Mouse (Mus musculus): ENCODE measurements around the gene Snx27.

The Snx27 gene

GRCm38 (mm10) chr3:94582456-94582891 is at the start of gene Snx27:
TSS of gene Snx27 (minus strand) at chr3:94582716.
- peak; percentile 95 for DNase-seq (ENCODE audit: low spot score)

DNA sequence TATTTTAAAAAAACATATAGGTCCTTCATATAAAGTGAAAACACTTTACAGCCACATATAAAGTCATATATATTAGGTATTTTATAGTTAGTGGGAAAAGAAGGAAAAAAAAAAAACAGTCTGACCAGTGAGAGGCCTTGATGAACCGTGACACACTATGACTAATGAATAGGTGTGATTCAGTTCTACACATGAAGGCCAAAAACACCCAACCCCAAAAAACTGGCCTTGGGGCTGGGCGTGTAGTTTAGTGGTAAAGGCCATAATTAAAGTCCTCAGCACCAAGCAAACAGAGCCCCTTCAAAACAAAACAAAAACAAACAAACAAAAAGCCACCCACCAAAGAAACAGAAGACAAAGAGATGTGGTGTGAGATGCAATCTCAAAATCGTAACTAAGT is 47.4 kb upstream of the Snx27 start:
- DNase-seq (ENCODE audit: low spot score) = no peak

DNA sequence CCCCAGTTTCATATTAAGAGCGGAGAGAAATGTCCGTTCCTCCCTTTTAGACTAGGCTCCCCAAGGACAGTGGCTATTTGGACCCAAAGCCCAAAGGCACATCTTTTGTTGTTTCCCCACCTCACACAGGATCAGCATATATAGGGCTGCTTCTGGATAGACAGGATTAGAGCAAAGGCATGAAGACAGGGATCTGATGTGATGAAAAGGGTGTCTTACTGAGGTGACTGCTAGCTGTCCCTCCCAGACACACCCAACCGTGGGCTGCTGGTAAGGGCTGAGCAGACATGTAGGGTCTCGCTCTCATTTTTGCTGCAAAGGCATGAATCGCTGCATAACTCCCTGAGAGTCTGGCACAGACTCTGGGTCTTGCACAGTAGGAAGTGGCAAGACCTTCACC is 46.2 kb upstream of the Snx27 start:
- no peak for DNase-seq (ENCODE audit: low spot score)

- DNase-seq (ENCODE audit: low spot score) = no peak
These were observed 41.8 kb upstream of the Snx27 start for GRCm38 (mm10) chr3:94624281-94624680.

GRCm38 (mm10) chr3:94622550-94622949 is 40.0 kb upstream of the Snx27 start:
- DNase-seq (ENCODE audit: low spot score) = no peak

- no peak for DNase-seq (ENCODE audit: low spot score)
These were observed 39.4 kb upstream of the Snx27 start for GRCm38 (mm10) chr3:94621740-94622507.

DNA sequence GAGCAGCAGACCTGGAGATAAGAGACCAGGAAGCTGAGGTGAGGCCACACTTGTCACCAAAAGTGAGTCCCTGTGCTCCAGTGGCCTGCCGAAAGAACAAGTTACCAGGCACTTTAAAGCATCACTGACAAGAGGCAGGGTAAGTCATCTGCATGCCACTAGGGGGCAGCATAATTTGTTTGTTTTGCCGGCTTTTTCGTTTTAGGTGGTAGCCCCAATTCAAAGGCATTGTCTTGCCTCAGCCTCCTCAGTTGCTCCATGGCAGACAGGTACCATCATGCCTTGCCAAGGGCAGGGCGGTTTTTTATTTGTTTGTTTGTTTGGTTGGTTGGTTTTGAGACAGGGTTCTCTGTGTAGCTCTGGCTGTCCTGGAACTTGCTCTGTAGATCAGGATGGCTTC is 34.2 kb upstream of the Snx27 start:
- peak; percentile 19 for DNase-seq (ENCODE audit: low spot score)

DNA sequence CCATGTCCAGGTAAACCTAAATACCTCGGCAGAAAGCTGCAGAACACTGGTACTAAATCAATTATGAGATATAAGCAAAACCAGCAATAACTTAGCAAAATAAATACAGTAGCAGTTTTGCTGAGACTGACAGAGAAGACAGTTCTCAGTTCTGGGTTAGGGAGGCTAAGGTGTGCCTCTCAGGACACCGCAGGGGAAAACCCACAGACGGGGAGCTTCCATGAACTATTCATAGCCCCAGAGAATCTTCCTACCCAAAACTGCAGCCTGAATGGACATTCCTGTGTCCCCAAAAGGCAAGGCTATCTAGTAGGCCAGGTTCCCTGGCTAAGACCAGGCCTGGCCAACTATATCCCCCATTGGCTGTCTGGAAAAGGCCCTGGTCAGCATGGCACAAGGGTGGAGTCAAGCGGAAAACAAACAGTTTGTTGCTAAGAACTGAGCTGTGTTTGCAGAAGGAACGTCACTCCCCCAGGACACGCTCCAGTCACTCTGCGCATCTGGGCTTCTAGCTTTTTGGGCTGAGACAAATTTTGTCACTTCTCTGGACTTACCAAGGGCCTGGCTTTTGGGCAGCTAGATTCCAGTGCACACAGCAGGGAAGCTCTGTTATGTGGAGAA is 30.9 kb upstream of the Snx27 start:
- DNase-seq (ENCODE audit: low spot score) = no peak

- DNase-seq (ENCODE audit: low spot score) = no peak
These were observed 29.8 kb upstream of the Snx27 start for GRCm38 (mm10) chr3:94612274-94612673.

GRCm38 (mm10) chr3:94611834-94612233 is 29.3 kb upstream of the Snx27 start:
- peak; percentile 40 for DNase-seq (ENCODE audit: low spot score)

GRCm38 (mm10) chr3:94611343-94611742 is 28.8 kb upstream of the Snx27 start:
- peak; percentile 38 for DNase-seq (ENCODE audit: low spot score)

- DNase-seq (ENCODE audit: low spot score) = peak; percentile 64
These were observed 28.1 kb upstream of the Snx27 start for GRCm38 (mm10) chr3:94610581-94610980.

GRCm38 (mm10) chr3:94609621-94610020 is 27.1 kb upstream of the Snx27 start:
- DNase-seq (ENCODE audit: low spot score) = no peak

DNA sequence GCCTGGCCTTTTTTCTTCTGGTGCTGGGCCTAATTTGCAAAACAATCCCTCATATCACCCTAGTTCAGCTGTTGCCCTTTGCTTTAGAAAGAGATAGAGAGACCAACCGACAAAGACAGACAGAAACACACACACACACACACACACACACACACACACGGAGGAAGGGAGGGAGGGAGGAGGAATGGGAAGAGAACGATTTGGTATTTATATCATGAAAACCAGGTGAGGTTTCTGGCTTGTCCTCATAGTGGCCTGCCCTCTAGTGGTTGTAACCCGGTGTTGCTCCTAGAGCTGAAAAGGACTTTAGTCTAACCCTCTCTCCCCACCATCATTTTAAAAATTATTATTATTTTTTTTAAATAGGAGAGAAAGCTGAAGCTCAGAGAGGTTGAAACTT is 19.4 kb upstream of the Snx27 start:
- DNase-seq (ENCODE audit: low spot score) = peak; percentile 64

DNA sequence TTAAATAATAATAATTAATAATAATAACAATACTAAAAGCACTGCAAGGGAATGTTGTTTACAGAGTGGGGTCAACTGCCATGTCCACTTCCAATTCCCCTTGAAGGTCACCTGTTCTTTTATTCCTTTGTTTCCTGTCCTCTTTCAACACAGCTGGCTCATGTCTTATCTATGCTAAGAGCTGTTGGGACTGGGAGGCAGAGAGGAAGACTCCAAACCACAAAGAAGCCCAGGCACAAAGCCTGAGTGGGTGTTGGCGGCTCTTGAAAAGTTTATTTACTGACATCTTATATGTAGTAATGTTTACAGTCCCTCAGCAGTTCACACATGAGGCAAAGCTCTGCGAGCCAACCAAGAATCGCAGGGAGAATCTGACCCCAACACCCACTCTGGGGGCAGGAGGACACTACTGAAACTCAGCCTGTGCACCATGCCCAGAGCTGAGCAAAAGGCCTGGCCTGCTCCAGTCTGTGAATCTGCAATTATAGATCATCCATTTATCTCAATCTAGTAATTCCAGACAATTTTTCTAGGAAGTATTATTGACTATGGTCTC is 14.8 kb upstream of the Snx27 start:
- DNase-seq (ENCODE audit: low spot score) = no peak

- no peak for DNase-seq (ENCODE audit: low spot score)
These were observed 13.4 kb upstream of the Snx27 start for GRCm38 (mm10) chr3:94595871-94596287.

- no peak for DNase-seq (ENCODE audit: low spot score)
These were observed 8.6 kb upstream of the Snx27 start for GRCm38 (mm10) chr3:94591066-94591465.

- no peak for DNase-seq (ENCODE audit: low spot score)
These were observed 5.4 kb upstream of the Snx27 start for GRCm38 (mm10) chr3:94587962-94588361.

- DNase-seq (ENCODE audit: low spot score) = no peak
These were observed 428 bp upstream of the Snx27 start for GRCm38 (mm10) chr3:94582944-94583343.

- DNase-seq (ENCODE audit: low spot score) = no peak
These were observed 592 bp downstream of the Snx27 start for GRCm38 (mm10) chr3:94581793-94582455.

- no peak for DNase-seq (ENCODE audit: low spot score)
These were observed 1.3 kb downstream of the Snx27 start for GRCm38 (mm10) chr3:94581138-94581780.

DNA sequence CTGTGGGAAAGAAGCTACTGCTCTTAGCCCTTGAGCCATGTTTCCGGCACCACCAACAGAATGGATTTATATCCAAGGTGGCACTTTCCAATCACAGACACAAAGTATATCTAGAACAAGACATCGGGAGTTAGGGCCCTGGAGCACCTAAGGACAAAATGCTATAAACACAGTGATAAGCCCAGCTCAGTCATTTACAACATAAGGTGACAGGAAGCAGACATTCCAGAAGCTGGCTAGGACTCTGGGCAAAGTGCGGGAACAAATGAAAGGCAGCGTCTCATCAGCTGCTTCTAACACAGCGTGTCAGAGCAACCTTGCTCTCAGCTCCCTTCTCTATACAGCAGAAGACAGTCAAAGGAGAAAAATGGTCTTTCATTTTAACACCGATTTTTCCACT is 8.0 kb downstream of the Snx27 start:
- no peak for DNase-seq (ENCODE audit: low spot score)

All from MN1 (cell line).